Mouse (Mus musculus) adipocyte (in vitro differentiated cells): ENCODE results near the gene Cilp2.
A peak's percentile ranks its signal among the peaks of the same experiment; 100 is the strongest.

Experiments
- DNase-seq: peaks from one replicate; pipeline ENCODE4 v3.0.0-alpha.2; 2016; ENCODE audit warnings: low spot score

Gene Cilp2

GRCm38 (mm10) chr8:69901484-69902162, 14.1 kb upstream of the Cilp2 start:
- peak; percentile 98 for DNase-seq

GRCm38 (mm10) chr8:69900895-69901451, 13.5 kb upstream of the Cilp2 start:
- DNase-seq, result no peak

- DNase-seq, result no peak
Measured at GRCm38 (mm10) chr8:69899876-69900275, 12.4 kb upstream of the Cilp2 start.

GRCm38 (mm10) chr8:69897857-69898256, 10.4 kb upstream of the Cilp2 start:
- no peak for DNase-seq

- no peak for DNase-seq
Measured at GRCm38 (mm10) chr8:69895772-69896451, 8.4 kb upstream of the Cilp2 start.

GRCm38 (mm10) chr8:69894836-69895332, 7.4 kb upstream of the Cilp2 start:
- DNase-seq, result no peak

GRCm38 (mm10) chr8:69893863-69894262, 6.4 kb upstream of the Cilp2 start:
- DNase-seq, result peak; percentile 66

- DNase-seq, result peak; percentile 34
Measured at GRCm38 (mm10) chr8:69890813-69891241, 3.3 kb upstream of the Cilp2 start.

- DNase-seq, result no peak
Measured at GRCm38 (mm10) chr8:69888902-69889301, 1.4 kb upstream of the Cilp2 start.

GRCm38 (mm10) chr8:69888244-69888866, 868 bp upstream of the Cilp2 start:
- no peak for DNase-seq

- DNase-seq, result no peak
Measured at GRCm38 (mm10) chr8:69884141-69884540, 3.3 kb downstream of the Cilp2 start.

- no peak for DNase-seq
Measured at GRCm38 (mm10) chr8:69882833-69883600, 4.5 kb downstream of the Cilp2 start.

GRCm38 (mm10) chr8:69882021-69882756, 5.3 kb downstream of the Cilp2 start:
- no peak for DNase-seq

- DNase-seq, result no peak
Measured at GRCm38 (mm10) chr8:69881261-69881865, 6.1 kb downstream of the Cilp2 start.

- DNase-seq, result no peak
Measured at GRCm38 (mm10) chr8:69880841-69881240, 6.6 kb downstream of the Cilp2 start.

- no peak for DNase-seq
Measured at GRCm38 (mm10) chr8:69879678-69880077, 7.8 kb downstream of the Cilp2 start.

GRCm38 (mm10) chr8:69877992-69878391, 9.5 kb downstream of the Cilp2 start:
- DNase-seq, result no peak

- DNase-seq, result no peak
Measured at GRCm38 (mm10) chr8:69877396-69877795, 10.1 kb downstream of the Cilp2 start.

GRCm38 (mm10) chr8:69876967-69877366, 10.5 kb downstream of the Cilp2 start:
- DNase-seq, result no peak

GRCm38 (mm10) chr8:69876097-69876496, 11.4 kb downstream of the Cilp2 start:
- no peak for DNase-seq

- no peak for DNase-seq
Measured at GRCm38 (mm10) chr8:69874654-69875053, 12.8 kb downstream of the Cilp2 start.
